Mouse (Mus musculus) urinary bladder, postnatal 25 days (tissue): ENCODE results near the gene Cd82.

Experiments used
- DNase-seq: peaks from one replicate; pipeline ENCODE4 v3.0.0; 2022; ENCODE audit warnings: low spot score

The Cd82 gene

DNA sequence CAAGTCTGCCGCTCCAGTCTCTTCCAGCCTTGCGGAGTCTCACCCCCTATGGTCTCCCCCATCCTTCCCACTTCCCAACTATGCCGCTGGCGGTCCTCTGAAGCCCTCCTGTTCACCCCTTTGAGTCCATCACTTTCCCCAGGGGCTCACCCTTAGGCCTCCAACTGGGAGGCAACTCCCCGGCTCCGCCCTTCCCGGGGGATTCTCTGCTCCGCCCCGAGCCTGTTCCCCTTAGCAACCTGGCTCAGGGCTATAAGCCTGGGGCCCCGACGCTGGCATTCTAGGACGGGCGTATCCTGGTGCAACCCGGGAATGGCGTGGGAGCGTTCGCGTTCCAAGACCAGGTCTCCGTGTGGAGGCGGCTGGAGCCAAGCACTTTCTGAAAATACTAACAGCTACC lies at the start of gene Cd82:
Cd82 (minus strand) TSS at position 381 of the 400 bp plus-strand sequence.
- DNase-seq: peak; percentile 57

DNA sequence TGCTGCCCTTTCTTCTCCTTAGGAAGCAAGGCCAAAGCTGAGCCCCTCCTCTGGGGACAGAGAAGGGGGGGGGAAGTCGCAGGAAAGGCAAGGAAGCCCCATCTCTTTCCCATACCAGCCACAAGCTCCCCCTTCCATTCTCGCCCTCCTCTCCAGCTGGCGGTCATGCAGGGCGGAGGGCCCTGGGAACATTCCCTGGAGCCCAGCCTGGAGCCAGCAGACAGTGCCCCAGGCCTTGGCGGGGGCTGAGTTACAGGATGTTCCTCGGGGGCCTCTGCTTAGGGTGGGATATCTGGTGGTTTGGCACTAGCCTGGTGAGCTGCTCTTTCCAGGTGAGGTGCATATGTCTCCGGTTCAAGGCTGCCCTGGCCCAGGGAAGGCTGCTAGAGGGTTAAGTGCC lies 49.2 kb upstream of the Cd82 start:
- DNase-seq: no peak

DNA sequence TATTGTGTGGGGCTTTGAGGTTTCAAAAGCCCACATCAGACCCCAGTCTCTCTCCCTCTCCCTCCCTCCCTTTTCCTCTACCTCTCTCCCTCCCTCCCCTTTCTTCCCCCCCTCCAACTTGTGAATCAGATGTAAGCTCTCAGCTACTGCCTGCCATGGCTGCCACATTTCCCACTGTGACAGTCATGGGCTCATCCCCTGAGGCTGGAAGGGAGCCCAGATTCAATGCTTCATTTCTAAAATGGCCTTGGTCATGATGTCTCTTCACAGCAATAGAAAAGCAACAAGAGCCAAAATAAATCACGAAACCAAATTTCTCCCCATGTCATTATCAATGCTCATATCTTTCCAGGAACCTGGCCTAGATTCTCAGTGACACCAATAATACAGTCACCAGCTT lies 47.9 kb upstream of the Cd82 start:
- no peak for DNase-seq

DNA sequence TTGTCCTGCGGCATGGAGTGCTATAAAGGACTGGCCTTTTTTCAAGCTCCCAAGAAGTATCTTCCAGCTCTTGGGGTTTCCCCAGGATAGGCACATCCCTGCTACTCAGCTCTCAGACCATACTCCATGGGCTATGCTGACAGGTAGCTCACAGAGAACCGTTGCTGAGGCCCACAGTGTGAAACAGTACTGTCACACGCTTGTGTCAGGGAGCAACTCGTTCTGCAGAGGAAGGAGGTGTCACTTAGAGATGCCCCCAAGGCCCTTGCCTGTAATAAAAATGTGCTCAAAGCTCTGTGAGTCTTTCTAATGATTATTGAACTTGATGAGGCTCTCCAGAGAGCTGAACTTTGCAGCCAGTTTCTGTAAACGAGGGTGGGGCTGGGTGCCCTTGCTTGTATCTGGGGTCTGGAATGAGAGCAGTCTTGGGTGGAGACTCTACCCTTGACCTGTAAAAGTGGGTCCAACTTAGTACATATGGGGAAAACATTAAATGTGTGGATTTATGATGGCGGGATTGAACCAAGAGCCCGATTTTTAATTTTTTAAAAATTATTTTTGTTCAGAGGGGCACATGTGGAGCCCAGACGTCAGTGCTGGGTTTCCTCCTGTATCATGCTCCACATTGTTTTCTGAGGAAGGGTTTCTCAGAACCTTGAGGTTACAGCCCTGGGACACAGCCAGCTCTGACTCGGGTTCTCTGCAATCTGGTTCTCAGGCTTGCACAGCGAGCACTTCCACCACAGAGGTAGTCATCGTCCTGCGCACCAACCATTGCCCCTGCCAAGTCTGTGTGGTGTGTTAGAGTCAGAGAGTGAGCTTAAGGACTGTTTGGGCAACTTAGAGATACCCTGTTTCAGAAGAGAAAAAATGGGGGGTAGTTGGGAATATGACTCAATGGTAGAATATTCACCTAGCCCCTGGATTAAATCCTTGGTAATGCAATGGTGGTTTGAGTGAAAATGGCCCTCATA lies 47.1 kb upstream of the Cd82 start:
- no peak for DNase-seq

DNA sequence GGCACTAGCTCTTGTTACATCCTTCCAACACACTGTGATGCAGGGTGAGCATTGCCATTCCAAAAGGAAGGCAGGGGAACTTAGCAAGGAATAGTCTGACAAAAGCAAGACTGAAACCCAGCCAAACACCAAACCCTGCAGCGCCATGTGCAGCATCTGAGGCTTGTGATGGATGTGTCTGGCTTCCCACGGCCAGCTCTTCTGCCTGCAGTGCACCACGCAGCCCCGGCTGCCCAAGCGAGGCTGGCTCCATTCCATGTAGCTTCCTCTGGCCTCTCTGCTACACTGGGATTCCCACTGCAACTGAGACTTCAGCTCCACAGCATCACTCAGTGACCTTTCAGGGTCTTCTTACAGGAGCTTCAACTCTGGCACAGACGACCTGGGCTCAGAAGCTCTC lies 42.2 kb upstream of the Cd82 start:
- DNase-seq: no peak

DNA sequence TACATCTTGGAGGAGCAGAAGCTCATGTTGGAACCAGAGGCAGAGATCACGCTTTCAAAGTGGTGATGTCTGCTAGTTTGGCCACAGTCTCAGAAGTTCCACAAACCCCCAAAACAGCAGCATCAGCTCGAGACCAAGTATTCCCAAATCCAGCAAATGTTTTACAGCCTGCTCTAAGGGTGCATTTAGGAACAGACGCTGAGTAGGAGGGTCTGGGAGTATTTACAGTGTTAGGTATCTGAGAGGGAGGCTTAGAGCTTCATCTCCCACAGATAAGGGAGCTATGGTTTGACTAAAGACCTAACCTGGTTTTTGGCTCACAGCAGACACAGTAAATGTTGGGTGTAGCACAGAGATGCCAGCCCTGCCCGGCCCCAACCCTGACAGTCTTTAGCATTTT lies 40.4 kb upstream of the Cd82 start:
- DNase-seq: no peak

DNA sequence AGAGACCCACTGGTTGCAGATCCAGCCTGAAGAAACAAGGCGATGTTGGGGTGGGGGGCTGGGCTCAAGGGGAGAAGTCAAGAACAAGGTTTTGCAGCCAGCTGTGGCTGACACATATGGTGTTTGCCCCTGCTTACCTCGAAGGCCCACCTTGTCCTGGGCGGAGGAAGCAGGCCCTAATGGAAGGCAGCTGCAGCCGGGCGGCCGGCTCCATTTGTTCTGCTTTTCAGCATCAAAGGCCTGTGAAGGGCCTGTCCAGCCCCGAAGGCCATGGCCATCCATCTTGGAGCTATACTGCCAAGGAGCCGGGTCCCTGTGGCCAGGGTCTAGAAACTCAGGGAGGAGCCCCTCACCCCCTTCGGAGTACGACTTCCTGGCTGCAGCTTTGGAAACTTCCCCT lies 38.4 kb upstream of the Cd82 start:
- DNase-seq: no peak

DNA sequence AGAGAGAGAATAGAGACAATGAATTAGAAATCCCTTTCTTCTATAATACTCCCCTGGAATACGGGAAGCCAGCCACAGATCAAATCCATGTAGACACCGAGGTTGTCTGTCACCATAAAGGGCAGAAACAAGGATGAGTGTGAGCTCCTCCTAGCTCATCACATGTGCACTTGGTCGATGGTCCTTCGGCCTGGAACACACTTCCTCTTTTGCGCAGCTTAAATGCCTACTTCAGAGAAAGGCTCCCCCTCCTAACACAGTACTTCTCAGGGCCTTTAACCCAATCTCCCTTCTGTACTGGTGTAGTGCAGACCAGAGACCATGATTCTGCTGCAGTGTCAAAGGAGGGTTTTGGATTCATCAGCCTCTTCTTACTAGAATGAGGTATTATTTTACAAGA lies 34.3 kb upstream of the Cd82 start:
- no peak for DNase-seq

DNA sequence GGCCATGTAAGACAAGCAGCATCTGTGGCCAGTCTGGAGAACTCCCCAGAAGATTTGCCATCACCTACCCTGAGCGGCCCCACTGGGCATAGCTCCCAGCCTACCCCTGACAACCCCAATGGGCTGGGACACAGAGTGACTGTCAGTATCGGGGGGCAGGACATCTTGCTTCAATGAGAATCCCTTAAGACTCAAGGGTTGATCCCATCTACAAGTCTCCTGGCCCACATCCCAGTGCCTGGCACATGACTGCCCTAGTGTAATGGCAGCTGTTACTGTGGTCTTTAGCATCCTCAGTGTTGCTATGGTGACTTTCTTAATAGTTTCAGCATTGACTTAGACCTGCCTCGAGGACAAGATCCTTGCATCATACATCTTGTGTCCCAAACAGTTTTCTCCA lies 32.2 kb upstream of the Cd82 start:
- no peak for DNase-seq

DNA sequence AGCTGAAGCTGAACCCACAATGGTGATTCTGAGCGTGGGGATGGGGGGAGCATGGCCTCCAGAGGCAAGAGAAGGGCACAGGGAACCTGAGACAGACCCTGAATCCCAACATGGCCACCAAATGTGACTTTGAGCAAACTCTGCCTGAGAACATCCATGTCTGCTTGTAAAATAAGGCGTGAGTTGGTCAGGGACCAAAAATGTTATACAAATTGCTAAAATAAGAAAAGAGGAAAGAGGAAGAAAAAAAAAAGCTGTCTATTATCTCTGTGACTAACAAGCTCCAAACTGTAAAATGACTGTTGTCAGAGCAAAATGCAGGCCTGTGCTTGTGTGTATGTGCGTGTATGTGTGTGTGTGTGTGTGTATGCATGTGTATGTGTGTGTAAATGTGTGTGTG lies 30.6 kb upstream of the Cd82 start:
- no peak for DNase-seq

DNA sequence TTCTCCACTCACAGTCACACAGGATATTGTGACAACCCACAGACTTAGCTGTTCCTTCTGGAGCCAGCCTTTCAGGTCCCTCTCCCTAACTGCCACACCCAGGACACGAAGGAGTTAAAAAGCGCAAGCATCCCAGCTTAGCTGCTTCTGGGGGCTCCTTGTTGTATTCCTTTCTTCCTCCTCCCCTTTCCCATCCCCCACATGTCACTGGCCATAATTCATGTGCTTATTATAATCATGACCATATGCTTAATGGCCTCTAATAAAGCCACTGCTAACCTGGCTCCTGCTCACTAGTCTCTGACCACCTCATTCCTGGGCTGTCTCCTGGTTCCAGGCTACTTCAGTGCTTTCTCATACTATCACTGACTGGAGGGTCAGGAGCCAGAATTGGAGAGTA lies 27.6 kb upstream of the Cd82 start:
- no peak for DNase-seq

DNA sequence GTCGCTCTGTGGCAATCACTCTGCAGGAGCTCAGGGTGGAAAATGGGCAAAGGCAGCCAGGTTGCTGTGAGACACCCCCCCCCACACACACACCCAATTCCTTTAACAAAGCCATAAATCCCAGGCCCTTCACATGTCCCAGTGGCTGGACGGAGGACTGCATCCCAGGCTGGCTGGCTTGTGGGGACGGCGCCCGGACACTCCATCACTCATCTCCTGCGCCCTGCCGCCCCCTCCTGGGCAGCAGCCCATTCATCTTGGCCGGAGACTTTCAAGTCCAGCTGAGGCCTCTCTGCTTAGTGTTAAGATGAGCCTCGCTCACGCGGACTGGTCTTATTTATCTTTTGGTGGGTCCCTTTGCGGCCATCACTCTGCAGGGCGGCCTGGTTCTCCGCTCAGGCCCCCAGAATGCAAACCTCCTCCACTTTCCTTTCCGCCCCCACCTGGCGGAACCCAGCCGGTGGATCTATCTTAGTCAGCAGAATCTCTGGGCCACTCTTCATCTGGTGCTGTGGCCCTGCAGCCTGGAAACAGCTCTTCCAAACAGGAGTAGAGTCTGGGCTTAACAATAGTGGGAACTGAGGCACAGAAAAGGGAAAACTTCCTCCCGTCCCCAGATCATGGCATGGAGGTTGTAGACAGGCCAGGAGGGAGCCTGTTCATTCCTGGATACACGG lies 26.1 kb upstream of the Cd82 start:
- DNase-seq: no peak

DNA sequence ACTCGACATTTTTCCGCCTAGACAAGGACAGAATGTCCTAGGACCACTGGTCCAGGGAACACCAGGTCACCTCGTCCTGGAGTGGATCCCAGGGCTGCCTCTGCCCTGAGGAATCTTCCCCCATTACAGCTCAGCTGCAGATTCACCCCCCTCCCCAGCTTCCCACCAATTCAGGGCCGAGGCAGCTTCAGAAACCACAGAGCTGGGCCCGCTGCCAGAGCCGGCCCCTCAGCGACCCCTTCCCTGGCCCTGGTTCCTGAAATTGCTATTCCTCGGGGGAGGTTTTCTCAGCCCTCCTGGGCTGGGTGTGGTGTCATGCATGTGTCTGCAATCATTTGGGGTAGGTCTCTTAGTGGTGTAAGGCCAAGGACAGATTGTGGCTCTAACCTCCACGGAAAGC lies 22.5 kb upstream of the Cd82 start:
- no peak for DNase-seq

DNA sequence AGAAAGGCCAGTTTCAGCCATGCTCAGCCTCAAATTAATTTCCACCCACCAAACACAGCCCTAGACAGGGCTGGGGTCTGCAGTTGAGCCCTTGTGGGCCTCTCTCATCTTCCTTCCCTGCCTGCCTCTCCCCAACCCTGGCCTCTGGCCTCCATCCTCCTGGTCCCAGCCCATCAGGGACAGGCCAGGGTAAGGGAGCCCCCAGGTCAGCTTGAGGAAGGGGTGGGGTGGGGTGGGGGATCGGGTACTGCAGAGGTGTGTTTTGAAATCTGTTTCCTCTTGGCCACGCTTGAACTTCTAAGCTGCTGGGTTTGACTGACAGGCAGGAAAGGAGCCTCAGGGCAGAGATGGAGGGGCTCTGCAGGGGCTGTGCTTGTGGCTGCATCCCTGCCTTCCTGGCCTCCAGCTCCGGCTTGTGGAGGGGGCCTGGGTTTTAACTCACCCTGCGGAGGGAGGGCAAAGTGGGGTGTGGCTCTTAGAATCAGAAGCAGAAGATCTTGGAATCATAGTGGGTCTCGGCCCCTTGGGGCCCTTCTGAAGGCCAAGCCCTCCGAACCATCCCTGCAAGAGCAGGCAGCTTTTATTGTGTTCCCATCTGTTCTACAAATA lies 19.2 kb upstream of the Cd82 start:
- DNase-seq: no peak

DNA sequence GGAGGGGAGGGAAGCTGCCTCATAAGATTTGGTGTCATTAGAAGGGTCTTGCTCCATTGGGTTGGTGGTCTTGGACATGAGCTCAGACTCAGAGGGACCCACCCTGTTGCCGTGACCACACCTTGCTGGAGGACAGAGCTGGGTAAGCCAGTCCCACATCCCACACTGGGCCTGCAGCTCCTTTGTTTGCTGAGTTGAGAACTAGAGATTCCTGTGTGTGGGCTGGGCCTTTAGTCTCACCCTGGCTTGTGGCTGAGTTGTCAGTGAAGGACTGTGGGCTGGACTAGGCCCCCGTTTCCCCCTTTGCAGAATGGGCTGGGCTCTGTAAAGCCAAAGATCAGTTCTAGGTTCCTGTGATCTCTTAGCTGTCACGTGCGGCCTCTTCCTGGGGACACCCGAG lies 15.8 kb upstream of the Cd82 start:
- DNase-seq: no peak

DNA sequence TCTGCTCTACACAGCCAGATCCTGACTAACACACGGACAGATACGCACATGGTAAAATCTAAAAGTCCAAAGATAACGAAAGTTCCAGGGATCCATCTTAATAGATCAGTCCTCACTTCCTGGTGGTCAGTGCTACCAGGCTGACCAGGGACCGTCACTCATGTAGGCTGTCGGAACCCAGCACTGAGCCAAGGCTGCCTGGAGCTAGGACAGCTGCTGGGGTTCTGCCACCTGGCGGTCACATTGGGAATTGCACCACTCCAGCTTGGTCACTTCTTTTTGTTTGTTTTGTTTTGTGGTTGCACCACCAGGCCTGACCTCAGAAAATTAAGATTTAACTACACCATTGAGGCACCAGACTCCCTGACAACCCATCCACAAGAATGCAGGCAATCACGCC lies 14.6 kb upstream of the Cd82 start:
- peak; percentile 52 for DNase-seq

DNA sequence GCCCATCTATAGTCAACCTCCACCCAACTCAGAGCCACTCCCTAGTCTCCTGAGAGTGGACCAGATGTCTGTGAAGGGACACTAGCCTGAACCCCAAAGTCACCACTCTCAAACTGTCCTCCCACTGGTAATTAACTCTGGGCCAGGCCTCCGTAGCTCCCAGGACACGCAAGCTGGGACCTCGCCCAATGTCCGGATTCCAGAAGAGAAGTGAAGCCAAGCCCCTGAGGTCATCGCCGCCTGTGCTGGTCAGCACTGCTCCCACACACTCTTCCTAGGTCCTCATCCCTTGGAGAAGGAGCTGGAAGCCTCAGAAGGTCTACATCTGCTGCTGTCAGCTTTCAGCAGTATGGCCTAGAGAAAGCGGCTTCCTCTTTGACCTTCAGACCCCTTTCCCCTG lies 13.5 kb upstream of the Cd82 start:
- peak; percentile 48 for DNase-seq

DNA sequence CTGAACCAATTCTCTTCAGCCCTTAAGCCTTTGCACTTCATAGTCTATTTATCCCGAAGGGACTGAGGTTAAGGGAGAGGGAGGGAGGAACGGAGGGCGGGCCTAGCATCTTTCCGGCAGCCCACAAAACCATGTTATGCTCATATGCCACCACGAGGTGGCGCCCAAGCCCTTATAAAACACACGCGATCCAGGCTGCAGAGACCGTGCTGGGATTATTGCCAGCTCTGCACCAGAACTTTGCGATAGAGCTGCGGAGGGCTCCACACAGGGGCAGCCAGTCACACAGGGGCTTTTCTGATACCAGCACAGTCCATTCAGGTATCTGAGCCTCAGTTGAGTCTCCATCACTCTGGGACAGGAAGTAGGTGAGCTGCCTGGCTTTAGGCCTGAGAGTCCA lies 12.1 kb upstream of the Cd82 start:
- DNase-seq: peak; percentile 89

DNA sequence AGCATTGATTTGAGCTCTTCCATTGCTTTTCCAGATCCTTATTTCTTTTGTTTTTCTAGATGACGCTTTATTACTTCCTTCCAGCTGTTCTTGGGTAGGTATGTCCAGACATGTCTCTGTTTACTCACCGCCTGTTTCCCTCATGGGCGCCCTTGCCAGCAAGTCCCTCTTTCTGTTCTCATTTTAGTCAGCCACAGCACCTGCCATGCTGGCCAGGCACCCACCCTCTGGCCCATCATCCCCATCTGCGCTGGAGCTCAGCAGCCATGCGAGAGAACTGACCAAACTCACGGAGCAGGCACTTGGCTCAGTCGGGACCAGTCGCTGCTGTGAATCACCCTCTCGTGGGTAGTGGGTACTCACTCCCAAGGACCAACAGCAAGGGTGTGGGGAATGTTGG lies 11.0 kb upstream of the Cd82 start:
- DNase-seq: no peak

DNA sequence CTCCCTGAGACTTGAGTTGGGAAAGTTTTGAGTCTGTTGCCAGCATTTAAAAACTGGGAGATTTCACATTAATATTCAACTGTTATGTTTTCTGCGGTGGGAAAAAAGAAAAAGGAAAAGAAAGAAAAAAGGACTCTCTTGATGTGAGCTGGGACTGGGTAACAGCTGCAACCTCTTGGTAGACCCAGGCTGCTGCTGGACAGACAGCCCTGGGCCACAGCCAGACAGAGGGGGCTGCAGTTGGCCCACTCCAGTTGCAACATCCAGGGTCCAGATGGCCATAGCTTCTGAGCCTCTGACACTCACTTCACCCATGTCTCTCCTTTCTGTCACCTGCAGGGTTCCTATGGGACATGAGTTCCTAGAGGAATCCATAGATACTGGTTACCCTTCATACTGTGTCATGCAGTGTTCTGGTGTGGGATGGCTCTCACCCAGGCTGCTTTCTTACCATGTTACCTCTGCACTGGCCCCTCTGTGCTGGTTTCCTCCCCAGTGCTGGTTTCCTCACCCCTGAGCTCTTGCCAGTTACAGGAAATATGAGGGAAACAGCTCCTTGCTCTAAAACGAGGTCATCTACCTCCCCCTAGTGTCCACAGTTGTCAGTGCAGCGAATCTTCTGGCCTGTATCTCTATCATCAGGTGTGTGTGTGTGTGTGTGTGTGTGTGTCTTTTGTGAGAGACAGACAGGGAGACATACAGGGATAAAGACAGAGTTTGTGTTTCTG lies 8.1 kb upstream of the Cd82 start:
- DNase-seq: peak; percentile 76

DNA sequence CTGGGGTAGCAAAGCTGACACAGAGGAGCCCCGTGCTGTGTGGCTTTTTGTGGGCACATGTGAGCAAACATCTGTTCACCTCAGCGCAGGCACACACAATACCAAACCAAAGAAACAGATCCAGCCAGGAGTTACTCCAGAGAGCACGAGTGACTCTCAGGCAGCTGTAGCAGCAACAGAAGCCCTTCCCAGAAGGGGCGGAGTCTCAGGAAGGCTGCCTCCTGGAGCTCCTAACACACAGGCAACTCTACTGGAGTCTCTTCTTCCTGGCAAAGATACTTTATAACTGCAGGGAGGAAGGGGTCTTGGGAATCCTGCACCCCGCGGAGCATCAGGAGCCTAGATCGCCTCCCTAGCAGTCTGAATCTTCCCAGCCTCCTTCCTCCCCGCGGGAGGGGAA lies 7.2 kb upstream of the Cd82 start:
- DNase-seq: peak; percentile 35

DNA sequence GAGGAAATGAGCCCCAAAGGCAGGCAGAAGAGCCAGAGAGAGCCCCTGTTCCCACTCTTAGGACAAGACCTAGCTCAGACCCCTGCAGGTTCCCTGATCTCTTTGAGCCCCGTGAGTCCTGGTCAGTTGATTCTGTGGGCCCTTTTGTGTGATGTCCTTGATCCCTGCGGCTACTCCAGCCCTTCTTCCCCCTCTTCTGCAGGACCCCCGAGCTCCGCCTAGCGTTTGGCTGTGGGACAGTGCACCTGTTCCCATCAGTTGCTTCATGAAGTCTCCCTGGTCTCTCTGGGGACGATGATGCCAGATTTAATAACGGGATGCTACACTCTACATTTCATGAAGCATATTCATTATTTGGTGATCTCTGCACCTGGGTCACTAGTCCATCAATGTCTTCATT lies 6.2 kb upstream of the Cd82 start:
- DNase-seq: peak; percentile 39
